Mouse (Mus musculus): ENCODE data around the gene Bmpr1a.

The Bmpr1a gene

DNA sequence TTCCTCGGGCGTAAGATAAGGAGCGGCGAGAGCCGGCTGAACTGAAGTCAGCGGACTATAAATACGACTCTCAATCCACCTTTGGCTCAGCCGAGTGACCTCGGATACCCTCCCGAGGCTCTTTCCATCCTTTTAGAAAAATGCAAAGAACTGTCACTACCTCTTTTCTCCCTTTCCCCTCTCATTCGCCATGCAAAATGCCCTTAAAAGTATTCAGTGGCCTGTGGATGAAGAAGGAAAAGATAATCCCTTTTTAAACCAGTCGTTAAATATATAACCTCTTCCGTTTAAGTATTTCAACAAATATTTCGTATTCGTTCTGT lies at the start of gene Bmpr1a:
Gene Bmpr1a, minus strand, starts transcription at position 17 of the 323 bp plus-strand sequence.
- no peak for DNase-seq (ENCODE audit: low read depth, low spot score)

DNA sequence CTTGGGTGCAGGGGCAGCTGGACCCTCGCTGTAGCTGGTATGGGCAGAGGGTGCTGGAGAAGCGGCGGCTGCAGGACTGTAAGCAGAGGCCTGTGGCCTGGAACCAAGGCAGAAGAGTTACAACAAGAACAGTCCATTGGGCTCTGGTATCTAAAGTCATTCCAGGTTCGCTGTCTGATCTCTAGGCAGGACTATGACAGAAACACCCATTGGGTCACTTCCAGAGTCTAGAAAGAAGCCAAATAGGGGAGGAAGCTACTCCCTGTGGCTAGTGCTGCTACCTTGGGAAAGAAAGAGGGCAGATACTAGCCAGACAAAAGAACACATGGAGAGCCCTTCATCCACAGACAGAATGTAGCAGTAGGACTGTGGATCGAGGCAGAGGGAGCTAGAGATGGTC lies 49.1 kb upstream of the Bmpr1a start:
- no peak for DNase-seq (ENCODE audit: low read depth, low spot score)

DNA sequence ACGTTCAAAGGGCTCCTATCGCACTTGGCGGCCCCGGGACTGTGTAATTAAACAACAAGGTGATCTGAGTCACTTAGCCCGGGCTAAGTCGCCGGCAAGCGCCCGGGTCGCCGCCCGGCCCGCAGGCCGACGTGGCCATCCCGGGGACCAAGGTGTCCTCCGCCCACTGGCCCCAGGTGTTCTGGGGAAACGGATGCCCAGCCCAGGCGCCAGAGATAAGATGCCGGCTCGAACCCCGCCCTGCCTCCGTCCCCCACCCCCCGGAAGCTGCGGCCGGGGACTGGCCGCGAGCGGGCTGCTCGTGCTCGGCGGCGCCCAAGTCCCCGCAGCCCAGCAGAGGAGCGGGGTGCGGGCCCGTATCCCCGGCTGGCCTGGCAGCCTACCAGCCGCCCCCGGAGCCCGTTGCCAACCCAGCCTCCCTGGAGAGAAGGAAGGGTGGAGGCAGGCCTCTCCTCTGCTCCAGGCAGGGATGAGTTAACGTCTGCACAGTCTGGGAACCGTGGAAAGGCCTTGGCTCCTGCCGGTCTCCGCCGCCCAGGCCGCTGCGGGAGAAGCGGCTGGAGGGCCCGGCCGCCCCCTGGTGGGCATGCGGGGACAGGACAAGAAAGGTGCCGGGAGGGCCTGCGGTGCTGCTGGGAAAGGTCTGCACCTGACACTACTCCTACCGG lies 46.0 kb upstream of the Bmpr1a start:
- DNase-seq (ENCODE audit: low read depth, low spot score): peak; percentile 93

DNA sequence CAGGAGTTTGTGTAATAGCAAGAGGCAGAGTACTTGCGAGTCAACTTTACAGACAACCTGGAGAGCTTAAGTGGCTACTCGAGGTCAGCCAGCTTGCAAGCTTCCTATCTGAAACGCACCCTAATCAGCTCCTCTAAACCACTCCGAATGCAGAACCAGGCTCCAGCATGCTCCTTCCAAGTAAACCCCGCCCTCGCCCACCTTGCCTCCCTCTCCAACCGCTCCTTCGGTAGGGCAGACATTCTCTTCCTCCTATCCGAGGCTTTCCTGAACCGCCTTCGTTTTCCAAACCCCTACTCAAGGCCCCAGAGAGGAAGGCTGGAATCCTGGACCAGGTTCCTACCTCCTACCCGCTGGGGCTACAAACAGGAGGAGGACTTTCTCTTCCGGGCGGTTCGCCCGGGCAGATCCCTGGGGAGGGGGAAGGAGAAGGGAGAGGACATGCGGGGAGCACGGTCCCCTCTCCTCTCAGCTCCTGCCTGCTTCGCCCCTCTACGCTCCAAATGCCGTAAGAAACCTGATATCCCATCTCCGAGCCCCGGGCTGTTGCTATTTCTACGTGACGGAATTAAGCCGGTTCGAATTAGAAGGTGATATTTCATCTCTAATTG lies 45.4 kb upstream of the Bmpr1a start:
- DNase-seq (ENCODE audit: low read depth, low spot score): peak; percentile 68

DNA sequence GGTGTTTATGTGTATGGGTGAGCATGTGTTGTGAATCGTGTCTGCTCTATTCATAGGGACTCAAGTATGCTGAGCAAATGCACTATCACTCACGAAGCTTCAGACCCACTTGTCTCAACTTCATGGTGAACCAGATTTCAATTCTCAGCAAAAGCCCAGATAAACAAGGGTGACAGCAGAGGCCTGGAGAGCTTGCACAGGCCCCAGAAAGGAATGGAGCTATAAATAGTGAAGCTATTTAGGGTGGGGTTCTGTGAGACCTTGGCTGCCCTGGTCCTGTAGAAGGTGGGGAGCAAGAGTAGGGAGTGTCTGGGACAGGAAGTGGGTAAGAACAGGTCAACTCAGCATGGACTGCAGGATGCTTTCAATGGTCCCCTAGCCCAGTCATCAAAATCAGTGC lies 41.4 kb upstream of the Bmpr1a start:
- no peak for DNase-seq (ENCODE audit: low read depth, low spot score)

DNA sequence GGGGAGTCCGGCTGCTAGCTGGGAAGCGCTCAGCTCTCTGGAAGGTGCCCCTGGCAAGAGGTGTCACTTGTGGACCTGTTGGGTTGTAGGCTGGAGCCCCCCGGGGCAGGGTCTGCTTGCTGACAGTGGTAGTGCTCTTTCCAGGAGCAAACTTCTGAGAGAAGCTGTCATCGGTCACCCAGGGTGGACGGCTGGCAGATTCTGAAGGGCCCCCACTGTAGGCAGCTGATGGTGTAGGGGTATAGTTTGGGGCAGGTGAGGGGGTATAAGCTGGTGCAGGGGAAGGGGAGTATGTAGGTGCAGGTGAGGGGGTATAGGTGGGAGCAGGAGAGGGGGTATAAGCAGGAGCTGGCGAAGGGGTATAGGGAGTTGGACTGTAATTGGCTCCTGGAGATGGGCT lies 40.9 kb upstream of the Bmpr1a start:
- no peak for DNase-seq (ENCODE audit: low read depth, low spot score)

DNA sequence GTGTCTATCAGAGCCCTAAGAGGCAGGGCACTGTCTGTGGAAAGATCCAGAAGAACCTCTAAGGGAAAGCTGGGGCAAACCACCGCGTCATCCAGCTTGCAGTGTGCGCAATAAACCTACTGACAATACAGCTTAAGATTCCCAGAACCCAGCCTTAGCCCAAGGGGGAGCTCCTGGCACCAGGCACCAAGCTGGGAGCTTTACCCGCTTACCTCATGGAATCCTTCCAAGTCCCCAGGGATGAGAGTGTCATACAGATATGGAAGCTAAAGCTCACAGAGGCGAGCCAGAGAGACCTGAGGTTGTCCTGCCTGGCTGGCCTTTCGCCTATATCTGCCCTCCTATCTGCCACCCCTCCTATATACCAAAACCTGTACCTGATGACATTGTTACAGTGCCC lies 40.5 kb upstream of the Bmpr1a start:
- no peak for DNase-seq (ENCODE audit: low read depth, low spot score)

DNA sequence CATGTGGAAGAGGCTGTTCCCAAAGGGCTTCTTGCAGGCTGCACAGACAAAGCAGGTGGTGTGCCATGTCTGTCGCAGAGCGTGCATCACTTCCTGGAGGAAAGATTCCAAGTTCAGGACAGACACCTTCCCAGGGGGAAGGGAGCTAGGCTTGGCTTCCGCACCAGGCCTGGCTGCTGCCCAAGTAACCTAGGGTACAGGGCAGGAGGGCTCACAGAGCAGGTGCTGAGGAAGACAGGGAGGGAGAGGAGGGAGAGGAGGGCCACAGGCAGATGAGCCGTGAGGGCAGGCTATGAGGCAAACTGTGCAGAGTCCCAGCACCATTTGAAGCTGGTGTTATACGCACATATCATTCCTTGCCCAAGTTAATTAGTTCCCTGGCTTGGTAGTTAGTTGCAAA lies 38.8 kb upstream of the Bmpr1a start:
- DNase-seq (ENCODE audit: low read depth, low spot score): no peak

DNA sequence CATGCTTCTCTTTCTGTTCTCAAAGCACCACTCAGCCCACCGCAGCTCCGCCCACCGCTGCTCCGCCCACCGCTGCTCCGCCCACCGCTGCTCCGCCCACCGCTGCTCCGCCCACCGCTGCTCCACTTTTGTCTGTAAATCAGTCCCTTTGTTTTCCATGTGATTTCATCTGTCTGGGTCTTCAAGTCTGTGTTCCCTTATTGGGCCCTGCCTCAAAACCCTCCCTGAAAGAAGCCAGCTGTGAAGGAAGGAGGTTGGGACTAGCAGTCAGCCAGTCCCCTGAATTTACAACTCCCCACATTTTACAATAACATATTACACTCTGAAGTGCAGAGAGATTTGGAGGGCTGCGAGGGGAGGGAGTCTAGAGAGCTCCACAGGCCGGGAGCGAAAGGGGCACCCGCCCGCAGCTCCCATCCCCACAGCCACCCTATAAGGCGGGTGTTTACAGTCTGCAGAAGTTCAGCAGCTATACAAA lies 37.6 kb upstream of the Bmpr1a start:
- no peak for DNase-seq (ENCODE audit: low read depth, low spot score)

DNA sequence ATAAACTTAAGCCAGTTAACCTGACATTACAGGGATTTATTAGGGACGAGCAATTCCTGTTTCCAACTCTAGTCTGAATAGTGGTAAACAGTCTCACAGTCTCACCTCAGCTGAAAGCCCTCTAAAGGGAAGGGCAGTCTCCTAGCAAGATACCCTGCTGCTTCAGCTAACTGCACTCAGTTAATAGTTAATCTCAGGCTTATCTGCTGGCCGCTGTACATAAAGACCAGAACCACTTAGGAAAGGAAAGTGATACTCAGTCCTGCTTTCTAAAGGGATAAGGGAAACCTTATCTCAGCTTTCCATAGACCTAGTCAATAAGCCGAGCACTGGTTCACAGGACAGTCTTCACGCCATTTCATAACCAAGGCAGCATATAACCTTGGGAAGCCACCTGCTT lies 32.7 kb upstream of the Bmpr1a start:
- DNase-seq (ENCODE audit: low read depth, low spot score): no peak

DNA sequence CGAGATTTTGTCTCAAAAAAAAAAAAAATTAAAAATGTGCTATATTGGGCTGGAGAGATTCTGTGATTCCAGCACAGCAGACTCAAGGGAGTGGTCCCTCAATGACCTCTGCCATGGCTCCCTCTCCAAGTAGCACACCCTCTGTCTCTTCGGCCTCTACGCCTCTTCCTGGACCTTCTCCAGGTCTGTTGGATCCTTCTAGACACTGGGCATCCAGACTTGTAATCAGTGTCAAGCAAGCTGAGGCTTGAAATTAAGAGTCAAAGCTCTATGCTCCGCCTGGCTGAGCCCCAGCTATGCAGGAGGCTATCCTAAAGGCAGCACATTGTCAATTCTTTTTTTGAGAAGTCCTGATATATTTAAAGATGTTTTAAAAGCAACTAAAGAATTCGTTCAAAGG lies 30.4 kb upstream of the Bmpr1a start:
- no peak for DNase-seq (ENCODE audit: low read depth, low spot score)

DNA sequence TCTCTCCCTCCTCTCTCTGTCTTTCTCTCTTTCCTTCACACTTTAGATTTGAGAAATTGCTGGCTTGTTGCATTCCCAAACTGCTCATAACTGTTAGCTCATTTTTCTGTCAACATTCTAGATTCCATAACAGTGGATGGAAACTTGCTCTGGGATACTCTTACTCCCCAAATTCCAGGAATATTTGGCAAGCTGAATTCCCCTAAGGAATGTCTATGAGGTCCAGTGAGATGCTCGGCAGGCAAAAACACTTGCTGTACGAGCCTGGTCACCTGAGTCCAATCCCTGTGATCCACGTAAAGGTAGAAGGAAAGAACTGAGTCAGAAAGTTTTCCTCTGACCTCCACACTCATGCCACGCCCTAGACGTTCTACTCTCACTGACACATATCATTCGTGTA lies 29.4 kb upstream of the Bmpr1a start:
- no peak for DNase-seq (ENCODE audit: low read depth, low spot score)

DNA sequence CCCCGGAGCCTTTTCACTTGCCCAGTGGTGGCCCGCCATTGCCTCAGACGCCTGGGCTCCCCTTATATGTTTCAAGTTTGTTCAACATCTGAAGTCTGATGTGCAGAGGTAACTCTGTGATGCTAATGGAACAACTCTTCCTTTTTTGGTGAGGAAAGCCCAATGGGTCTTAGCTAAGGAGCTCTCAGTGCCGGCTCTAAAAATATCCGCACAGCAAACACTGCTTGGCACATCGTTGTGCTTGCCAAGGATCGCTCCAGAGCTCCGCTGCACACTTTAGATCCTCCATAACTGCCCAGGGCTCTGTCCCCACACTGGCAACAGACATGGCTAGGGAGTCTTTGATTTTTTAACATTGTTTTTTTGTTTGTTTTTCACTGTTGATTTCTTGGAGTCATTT lies 25.7 kb upstream of the Bmpr1a start:
- no peak for DNase-seq (ENCODE audit: low read depth, low spot score)

DNA sequence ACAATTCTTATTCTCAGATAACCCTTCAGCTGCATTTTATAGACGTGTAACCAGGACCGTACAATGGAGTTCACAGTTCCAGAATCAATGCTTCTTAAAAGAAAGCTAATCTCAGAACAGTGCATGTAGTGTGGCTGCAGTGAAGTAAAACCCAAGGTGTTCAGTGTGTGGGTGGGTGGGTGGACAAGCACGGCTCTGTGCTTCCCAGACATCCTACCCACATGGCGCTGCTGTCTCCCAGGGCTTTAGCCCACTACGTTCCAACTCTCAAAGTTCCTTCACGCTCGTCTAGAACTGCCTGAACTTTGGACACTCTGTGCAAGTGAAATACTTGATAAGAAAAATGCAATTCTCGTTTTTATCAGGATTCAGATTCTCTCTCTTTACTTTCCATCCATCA lies 19.6 kb upstream of the Bmpr1a start, which contains the start of gene 9230112D13Rik:
Gene 9230112D13Rik, minus strand, starts transcription at position 101 of the 400 bp plus-strand sequence.
- DNase-seq (ENCODE audit: low read depth, low spot score): no peak

DNA sequence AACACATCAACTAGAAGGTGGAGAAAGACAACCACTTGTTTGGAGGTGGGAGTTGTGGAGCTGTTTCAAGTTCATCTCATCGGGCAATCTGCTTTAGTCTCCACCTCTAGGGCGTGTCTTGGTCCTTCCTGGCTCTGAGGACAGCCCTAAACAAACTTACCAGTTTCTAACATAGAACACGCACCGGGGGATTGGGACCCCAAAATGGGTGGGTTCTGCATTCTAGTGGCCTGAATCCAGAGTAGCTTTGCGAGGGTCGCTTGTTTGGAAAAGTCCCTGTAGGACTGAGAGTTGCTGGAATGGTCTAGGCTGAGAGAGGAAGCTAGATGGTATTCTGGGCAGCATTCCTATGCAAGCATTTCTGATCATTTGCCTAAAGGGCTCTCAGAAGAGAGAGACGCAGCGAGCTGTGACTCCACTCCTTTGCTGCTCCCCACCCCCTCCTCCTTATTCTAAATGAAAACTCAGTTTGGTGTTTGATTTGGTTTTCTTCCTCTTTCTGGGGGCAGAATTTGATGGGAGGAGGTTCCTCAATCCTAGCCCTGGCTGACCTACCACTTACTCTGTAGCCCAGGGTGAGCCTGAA lies 14.9 kb upstream of the Bmpr1a start:
- DNase-seq (ENCODE audit: low read depth, low spot score): peak; percentile 94

DNA sequence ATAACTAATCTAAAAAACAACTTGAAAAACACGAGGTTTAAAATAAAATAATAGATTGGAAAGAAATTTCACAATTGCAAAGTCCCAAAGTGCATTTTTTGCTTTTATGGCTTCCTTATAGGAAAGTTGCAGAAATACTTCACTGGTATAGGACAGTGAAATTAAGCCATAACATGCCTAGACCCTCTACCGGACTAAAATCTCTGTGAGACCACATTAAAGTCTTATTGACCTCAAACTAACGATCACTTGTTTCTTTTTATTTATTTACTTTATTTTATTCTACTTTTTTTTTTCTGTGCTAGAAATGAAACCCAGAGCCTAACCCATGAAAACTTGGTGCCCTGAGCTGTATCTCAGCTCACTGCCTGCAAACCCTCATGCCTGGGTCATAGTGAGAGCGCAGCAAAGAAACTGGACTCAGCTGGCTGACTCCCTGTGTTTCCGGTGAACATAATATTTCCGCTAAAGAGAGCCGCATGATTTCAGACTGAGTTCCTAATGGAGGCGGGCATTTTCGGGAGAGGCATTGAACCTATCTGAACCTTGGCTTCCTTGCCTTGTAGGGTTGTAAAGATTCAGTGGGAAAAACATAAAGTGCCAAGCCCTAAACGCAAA lies 13.9 kb upstream of the Bmpr1a start:
- DNase-seq (ENCODE audit: low read depth, low spot score): peak; percentile 88

DNA sequence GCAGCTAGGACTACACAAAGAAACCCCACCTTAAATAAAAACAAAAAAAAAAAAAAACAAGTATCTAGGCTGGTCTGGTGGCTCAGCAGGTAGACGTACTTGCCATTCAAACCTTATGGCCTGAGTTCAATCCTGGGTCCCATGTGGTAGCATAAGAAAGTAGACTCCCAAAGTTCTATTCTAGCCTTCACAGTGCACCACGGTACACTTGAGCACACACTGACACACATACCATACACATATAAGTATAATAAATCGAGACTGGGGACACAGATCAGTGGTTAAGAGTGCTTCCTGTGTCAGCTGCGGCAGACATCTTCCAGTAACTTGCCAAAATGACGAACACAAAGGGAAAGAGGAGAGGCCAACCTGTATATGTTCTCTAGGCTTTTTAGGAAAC lies 12.7 kb upstream of the Bmpr1a start:
- DNase-seq (ENCODE audit: low read depth, low spot score): peak; percentile 77

DNA sequence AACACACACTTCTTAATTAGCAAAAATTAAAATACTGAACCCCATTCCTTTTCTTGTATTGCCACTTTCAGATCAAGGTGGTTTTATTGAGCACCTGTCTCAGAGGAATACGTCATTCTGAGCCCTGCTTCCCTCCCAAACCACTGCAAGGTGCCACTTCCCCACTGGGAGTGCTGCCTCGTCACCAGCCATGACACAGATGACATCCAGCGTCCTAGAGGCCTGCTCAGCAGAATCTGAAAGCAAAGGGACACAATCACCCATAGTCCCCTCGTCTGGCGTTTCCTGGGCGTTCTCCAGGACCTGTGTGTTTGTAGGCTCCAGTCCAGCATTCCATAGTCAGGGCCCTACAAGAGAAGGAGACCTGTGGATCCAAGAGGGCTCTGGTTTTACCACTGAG lies 11.0 kb upstream of the Bmpr1a start:
- DNase-seq (ENCODE audit: low read depth, low spot score): peak; percentile 80

DNA sequence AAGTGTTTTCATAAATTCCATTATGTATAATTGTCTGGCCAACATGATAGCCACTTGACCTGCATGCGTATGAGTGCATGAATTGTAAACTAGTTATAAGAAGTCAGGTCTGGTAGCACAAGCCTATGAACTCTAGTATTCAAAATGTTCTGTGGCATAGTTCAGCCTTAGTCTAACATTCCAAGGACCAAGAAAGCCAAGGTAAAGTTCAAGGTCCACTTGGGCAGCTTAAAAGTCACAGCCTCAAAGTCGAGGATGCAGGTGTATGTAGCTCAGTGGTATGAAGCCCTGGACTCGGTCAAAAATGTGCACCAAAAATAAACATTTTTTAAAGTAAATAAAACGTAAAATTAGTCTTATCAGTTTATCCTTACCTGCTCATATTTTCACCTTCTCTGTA lies 9.5 kb upstream of the Bmpr1a start:
- no peak for DNase-seq (ENCODE audit: low read depth, low spot score)

DNA sequence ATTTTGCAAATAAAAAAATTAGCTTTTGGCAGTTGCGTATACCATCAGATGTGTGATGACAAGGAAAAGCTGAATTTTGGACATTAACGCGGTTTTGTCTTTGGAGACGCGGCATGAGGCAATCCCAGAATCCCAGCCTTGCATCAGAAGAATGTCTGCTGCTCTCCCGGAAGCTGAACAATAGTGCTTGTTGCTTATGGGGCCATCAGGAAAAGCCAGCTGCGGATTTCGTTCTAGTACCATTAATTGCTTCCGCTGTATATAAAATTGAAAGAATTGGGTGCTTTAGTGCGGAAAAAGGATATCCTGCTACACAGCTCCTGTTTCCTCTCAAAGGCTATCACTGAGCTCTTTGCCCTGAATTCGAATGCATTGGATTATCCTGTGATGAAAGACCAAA lies 8.8 kb upstream of the Bmpr1a start:
- DNase-seq (ENCODE audit: low read depth, low spot score): no peak

DNA sequence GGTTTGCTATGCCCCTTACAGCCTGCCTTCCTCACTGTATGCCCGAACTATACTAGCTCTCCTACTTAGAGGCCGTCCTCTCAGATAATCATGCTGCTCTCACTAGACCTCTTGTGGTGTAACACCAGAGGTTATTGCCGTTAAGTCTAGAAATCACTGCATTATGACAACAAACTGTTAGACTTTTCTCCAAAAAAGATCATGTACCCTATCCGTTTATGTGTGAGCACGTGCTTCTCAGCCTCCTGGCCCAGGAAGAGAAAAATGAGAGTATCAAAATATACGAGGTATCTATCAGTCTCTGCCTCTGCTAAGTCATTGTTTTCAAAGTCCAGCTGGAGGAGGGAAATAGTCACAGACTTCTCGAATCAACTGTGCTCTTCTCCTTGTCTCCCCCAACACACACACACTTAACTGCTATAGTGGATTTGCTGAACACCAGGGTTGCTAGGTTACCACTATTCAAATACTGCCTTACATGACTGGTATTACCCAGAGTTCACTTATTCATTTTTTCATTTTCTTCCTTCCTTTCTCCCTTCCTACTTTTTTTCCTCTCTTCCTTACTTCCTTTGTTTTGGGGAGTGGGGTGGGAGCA lies 5.8 kb upstream of the Bmpr1a start:
- DNase-seq (ENCODE audit: low read depth, low spot score): peak; percentile 77

DNA sequence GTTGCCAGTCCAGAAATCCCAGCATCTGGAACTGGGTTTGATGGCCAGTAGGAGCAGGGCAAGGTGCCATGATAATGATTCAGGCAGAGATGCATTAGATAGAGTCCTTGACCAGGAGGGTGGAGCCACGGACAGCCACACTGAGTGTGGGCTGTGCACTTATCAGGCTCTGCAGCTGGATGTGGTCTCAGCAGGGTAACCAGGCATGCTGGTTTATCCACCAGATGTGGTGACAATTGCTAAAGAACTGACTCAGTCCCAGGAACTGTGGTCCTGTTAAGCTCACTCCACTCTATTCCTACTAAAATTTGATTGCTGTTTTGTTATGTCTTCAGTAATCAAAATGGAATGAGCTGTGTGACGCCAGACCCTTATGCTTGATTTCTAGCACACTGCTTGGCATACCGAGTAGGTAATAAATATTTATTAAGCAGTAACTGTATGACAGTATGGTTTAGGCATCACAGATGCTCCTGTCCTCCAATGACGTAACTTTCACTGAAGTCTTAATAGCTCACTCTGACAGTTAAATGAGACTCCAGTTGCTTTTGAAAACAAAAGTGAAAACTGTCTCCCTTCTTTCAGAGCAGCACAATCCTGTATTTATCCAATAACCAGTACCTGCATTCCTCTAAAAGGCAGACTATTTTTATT lies 5.2 kb upstream of the Bmpr1a start:
- DNase-seq (ENCODE audit: low read depth, low spot score): peak; percentile 77

All from A20 (cell line).